Mouse (Mus musculus) embryo, embryonic 10.5 days (tissue): ENCODE measurements around the gene Npr1.

Experiments used
- DNase-seq: peaks from one replicate; pipeline ENCODE4 v3.0.0-alpha.2; 2015; ENCODE audit warnings: low spot score

Npr1 gene

GRCm38 (mm10) chr3:90465686-90466310 is at the start of gene Npr1:
Gene Npr1 (minus strand): TSS chr3:90465866.
- DNase-seq: peak; percentile 61

- DNase-seq: no peak
Measured at GRCm38 (mm10) chr3:90515242-90515641, 49.6 kb upstream of the Npr1 start.

GRCm38 (mm10) chr3:90514691-90515090 is 49.0 kb upstream of the Npr1 start:
- peak; percentile 82 for DNase-seq

- peak; percentile 47 for DNase-seq
Measured at GRCm38 (mm10) chr3:90513796-90514590, 48.3 kb upstream of the Npr1 start, which contains the start of the genes S100a1 and S100a13. Gene S100a1 (minus strand): TSS chr3:90514392. Gene S100a13 (plus strand): TSS chr3:90514435.

- DNase-seq: no peak
Measured at GRCm38 (mm10) chr3:90512948-90513642, 47.4 kb upstream of the Npr1 start.

- DNase-seq: no peak
Measured at GRCm38 (mm10) chr3:90512276-90512675, 46.6 kb upstream of the Npr1 start.

- no peak for DNase-seq
Measured at GRCm38 (mm10) chr3:90509747-90510123, 44.1 kb upstream of the Npr1 start.

GRCm38 (mm10) chr3:90508950-90509746 is 43.5 kb upstream of the Npr1 start, which contains the start of gene Chtop:
Gene Chtop (minus strand): TSS chr3:90509498.
- DNase-seq: peak; percentile 99

- peak; percentile 26 for DNase-seq
Measured at GRCm38 (mm10) chr3:90508287-90508949, 42.8 kb upstream of the Npr1 start.

GRCm38 (mm10) chr3:90506362-90506761 is 40.7 kb upstream of the Npr1 start:
- no peak for DNase-seq

- DNase-seq: no peak
Measured at GRCm38 (mm10) chr3:90505216-90505615, 39.5 kb upstream of the Npr1 start.

- no peak for DNase-seq
Measured at GRCm38 (mm10) chr3:90503444-90503843, 37.8 kb upstream of the Npr1 start.

GRCm38 (mm10) chr3:90497597-90497996 is 31.9 kb upstream of the Npr1 start:
- DNase-seq: no peak

- DNase-seq: no peak
Measured at GRCm38 (mm10) chr3:90495850-90496525, 30.3 kb upstream of the Npr1 start.

- DNase-seq: no peak
Measured at GRCm38 (mm10) chr3:90493831-90494540, 28.3 kb upstream of the Npr1 start.

GRCm38 (mm10) chr3:90491350-90491749 is 25.7 kb upstream of the Npr1 start:
- DNase-seq: peak; percentile 27

- DNase-seq: peak; percentile 97
Measured at GRCm38 (mm10) chr3:90490696-90491256, 25.1 kb upstream of the Npr1 start, which contains the start of gene Snapin. Gene Snapin (minus strand): TSS chr3:90491033.

- DNase-seq: no peak
Measured at GRCm38 (mm10) chr3:90488576-90488975, 22.9 kb upstream of the Npr1 start.

- no peak for DNase-seq
Measured at GRCm38 (mm10) chr3:90486998-90487397, 21.3 kb upstream of the Npr1 start.
